Mouse (Mus musculus) brown adipose tissue, adult 24 weeks (tissue): ENCODE measurements at regions not wholly inside any gene's neighbourhood (a gene's known extent, or its start where the extent isn't known, plus 50 kb on each side); places are given as distances from the start of the nearest gene placed in this dataset.
A peak's percentile ranks its signal among the peaks of the same experiment; 100 is the strongest.

ENCODE experiments used
- H3K27ac ChIP-seq: fragments of 200-500 bp; replicated peaks from 2 replicates; pipeline ENCODE4 v1.5.1; 2012; ENCODE audit warnings: low read depth, mild to moderate bottlenecking, low read length
- H3K4me1 ChIP-seq: fragments of 200-500 bp; 2 replicates; pipeline ENCODE4 v1.6.1; 2012; ENCODE audit warnings: low read length, mixed read lengths; ENCODE audit not compliant: control insufficient read depth, insufficient read depth, insufficient read length
- H3K4me3 ChIP-seq: fragments of 200-500 bp; 2 replicates; pipeline ENCODE4 v1.5.1; 2012; ENCODE audit warnings: low read depth, mild to moderate bottlenecking, low read length, moderate library complexity; ENCODE audit not compliant: insufficient read depth

DNA sequence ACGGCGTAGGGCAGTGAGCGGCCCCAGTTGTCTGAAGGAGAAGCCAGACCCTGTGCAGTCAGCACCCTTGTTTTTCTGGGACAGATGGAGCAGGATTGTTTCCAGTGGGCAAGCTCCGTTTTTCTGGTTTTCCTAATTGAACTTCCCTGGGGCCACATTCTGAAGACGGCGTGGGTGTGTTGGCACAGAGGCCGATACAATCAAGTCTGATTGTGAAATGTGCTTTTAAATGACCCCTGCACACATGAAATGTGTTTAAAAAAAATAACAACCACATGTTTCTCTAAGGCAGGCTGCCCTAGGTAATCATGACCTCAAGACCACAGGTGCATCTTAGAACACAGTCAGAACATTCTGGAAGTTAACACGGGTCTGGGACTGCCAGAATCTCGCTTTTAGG is 81.2 kb upstream of the Lnx1 start:
- Histone ChIP-seq H3K4me1 (peaks cover 3% of the 10 kb centered on the region; the same call in 1 of the 2 replicates), H3K27ac (no peak overlapping the region), H3K4me3 (no peak overlapping the region)

DNA sequence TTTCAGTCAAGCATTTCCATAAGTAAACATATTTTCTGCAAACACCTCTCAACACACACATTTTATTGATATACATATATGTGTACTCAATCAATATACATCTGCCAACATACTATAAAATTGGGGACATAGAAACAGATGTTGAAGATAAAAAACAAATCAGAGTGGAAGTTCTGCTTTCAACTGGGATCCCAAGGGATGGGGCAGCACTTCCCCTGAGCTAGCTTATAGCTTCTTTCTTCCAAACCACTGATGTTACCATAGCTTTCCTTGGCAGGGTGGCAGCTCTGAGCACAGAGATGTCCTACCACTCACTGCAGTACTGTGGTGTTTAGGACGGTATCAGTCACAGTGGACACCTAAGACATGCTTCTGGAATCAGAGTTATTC is 75.4 kb upstream of the Lnx1 start:
- Histone ChIP-seq H3K4me1 (no peaks in the 10 kb centered on the region), H3K4me3 (no peak overlapping the region), H3K27ac (no peak overlapping the region)

DNA sequence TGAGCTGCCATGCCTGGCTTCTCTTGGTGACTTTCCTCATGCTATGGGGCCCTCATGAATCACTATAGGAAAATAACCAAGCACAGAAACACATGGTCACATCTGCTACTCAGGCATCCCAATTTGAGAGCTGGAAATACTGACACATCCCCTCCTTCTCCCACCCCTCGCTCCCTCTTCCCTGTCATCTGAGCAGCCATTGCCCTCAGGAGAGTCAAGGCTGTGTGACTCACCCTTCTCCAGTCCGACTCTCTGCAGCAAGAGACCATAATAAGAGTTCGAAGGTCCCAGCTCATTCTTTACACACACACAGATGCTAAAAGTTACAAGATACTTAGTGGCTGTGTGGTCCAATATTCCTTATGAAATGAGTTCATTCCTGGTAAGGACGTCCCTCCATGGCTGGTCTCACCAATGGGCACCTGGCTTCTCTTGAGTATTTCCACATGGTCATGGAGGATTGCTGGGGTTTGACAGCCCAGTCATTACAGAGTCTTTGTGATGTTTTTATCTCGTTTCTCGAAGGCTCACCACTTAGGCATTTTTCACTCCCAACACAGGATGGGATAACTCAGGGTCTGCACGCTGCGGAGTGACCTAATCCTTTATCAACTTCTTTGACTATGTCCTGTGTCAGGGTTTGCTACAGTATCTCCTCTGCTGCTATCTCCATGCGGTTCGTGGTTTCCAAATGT is 74.8 kb upstream of the Lnx1 start:
- H3K4me1 ChIP-seq, result no peaks in the 10 kb centered on the region
- H3K4me3 ChIP-seq, result no peak overlapping the region
- H3K27ac ChIP-seq, result no peak overlapping the region

DNA sequence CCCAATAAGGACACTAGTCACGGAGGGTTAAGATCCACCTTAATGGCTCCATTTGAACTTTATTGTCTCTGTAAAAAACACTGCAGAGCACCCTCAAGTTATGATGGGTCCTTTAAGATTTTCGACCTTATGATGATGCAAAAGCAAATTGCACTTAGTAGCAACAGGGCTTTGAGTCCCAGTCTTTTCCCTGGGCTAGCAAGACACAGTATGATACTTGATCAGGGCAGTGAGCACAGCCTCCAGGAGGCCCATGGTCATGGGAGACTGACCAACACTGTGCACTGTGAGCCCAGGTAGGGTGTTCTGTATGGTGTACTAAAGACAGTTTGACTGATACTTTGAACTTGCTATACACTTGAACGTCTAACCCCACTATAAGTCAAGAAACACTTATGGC is 73.4 kb upstream of the Lnx1 start:
- no peaks in the 10 kb centered on the region for H3K4me1 ChIP-seq
- no peak overlapping the region for H3K27ac ChIP-seq
- H3K4me3 ChIP-seq, result no peak overlapping the region

DNA sequence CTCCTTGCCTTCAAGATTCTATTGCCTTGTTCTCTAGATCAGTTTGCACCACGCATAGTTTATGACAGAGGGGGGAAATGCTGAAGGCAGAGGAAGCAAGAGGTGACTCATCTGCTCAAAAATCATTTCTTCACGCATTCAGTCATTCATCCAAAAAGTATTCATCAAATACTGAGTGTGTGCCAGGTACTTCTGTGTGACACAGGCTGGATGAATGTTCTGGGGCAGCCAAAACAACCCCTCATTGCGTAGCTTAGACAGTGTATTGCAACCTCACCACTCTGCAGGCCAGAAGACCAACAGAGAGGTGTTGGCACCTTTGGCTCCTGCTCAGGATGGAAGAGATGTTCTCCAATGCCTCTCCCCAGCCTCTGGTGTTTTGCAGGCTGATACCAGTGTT is 72.9 kb upstream of the Lnx1 start:
- Histone ChIP-seq H3K4me1 (no peaks in the 10 kb centered on the region), H3K27ac (no peak overlapping the region), H3K4me3 (no peak overlapping the region)

DNA sequence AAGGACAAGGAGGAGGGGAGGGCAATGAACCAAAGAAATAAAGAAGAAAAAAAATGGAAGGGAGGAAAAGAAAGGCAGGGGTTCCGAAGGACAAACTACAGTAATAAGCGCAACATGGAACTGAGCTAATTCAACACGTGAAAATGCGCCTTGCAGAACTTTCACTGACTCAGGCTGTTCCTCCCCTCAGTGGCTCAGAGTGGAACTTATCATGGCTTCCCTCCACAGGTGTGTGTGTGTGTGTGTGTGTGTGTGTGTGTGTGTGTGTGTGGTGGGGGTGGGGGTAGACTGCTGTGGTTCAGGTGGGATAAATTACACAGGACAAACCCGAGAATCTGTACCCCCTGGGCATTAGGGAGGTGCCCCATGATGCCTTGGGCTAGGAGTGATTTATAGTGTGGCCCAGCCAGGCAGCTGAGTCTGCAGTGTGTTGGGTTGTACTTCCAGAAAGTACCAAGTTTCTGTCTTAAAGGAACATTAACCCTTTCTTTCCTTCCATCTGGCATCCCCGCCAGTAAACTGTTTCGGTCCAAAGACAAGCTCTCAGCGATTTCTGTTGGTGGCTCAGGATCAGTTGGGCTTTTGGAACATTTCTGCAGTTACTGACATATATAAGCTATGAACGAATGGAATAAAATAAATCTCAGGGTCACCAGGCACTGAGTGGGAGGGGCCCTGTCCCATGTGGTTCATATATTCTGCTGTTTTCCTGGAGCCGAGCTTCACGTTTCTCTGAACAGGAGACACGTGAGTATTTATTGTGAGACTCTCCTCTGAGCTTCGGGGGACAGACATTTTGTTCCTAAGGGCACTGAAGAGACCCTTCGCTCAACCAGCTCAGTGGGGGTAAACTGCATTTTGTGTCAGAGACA is 71.1 kb upstream of the Lnx1 start:
- Histone ChIP-seq H3K4me3 (no peak overlapping the region), H3K4me1 (no peaks in the 10 kb centered on the region), H3K27ac (no peak overlapping the region)

DNA sequence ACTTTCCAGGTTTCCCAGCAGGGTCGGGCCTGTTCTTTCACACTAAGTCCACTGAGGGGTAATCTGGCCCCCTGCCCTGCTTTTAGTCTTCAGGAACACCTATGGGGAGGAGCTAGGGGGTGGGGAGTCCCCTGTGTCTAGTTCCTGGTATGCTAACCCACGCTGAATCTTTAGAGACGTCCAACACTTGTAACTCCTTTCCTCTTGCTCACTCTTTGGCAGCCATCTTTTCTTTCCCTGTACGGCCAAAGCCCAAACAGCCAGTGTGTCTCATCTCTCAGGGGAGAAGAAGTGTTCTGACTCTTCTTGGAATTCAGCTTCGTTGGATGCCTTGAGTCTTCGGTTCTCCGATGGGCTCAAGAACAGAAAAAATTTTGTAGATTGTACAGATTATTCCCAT is 68.4 kb upstream of the Lnx1 start:
- H3K4me1 ChIP-seq, result no peaks in the 10 kb centered on the region
- H3K27ac ChIP-seq, result 0 out of 2 replicates have a peak overlapping the region, but pooled peaks have one; percentile 8
- H3K4me3 ChIP-seq, result no peak overlapping the region

DNA sequence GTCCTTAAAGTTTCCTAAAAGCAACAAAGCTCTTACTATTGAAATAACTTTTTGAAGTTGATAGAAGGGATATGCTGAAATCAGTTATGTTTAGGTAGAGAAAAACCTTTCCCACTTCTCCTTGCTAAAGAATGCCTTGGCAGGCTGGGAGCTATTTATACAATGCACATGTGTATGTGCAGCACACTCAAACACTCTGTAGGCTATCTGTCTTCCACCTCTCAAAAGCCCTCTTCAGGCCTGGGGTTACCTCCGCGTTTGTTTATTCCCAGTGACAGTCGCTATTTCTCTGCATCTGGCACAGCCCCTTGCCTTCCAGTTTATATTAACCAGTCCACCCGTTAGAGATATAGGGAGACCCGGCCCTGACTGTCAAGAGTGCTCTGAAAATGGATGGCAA is 66.3 kb upstream of the Lnx1 start:
- no peaks in the 10 kb centered on the region for H3K4me1 ChIP-seq
- H3K4me3 ChIP-seq, result no peak overlapping the region
- H3K27ac ChIP-seq, result no peak overlapping the region

DNA sequence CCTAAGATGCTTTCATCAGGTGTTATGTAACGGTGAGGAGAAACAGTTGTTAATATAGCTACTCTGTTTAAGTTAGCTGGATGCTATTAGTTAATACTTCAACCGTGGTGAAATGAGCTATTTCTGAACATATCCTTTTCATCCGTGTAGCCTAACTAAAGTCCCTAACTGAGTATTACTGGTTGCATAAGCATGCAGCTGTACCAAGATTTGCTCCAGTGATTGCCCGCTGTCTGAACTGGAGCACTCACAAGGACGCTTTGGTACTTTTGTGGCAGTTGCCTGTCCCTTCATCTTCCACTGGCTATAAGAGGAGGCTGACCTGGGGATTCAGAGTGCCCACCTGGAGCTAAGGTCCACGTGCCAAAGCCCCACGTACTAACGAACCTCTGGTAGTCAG is 65.3 kb upstream of the Lnx1 start:
- no peak overlapping the region for H3K4me3 ChIP-seq
- H3K27ac ChIP-seq, result no peak overlapping the region
- no peaks in the 10 kb centered on the region for H3K4me1 ChIP-seq

DNA sequence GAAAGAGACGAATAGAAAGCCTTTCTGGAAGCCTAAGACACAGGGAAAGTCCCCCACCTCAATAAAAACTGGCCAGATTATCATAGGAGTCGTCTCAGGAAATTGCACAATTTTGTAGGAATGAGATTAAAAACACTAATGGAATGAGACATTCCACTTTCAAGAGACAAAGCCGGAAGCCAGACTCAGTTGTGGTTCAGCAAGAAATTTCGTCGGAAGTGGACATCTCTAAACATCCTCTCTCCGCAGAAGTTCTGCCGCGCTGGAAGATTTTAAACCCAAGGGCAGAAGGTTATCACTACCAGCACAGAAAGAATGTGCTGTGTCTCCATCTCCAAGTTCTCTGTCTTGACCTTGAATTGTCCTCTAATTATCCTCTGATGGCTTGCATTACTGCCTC is 63.5 kb upstream of the Lnx1 start:
- Histone ChIP-seq H3K4me3 (no peak overlapping the region), H3K27ac (no peak overlapping the region), H3K4me1 (no peaks in the 10 kb centered on the region)

DNA sequence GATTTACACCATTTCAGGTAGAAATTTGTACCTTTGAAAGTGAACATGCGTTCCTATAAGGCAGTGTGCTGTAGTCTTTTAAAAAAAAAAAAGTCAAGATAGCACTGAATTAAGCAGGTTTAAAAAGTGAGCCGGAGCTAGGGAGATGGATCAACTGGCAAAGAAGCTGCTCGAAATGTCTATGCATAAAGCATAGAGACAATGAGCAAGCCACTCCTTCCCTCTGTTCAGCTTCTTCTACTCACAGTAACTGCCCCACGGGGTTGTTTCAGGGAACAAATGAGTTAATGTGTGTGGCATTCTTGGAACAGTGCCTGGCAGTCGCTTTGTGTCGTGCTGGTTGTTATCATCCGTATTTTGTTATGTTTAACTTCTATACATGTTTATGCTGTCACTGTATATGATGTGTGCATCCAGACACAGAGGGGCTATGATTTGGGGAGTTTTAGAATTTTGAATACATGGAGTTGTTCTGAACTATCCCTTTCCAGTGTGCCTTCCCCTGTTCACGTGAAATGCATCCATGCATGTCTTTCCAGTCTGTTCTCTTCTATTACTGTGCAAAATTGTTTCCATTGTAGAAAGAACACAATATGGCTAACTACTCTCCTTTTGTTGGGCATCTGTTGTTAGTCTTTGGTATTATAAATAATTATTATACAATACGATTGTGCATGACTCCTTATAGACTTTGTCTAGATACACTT is 62.5 kb upstream of the Lnx1 start:
- no peaks in the 10 kb centered on the region for H3K4me1 ChIP-seq
- H3K4me3 ChIP-seq, result no peak overlapping the region
- H3K27ac ChIP-seq, result no peak overlapping the region

DNA sequence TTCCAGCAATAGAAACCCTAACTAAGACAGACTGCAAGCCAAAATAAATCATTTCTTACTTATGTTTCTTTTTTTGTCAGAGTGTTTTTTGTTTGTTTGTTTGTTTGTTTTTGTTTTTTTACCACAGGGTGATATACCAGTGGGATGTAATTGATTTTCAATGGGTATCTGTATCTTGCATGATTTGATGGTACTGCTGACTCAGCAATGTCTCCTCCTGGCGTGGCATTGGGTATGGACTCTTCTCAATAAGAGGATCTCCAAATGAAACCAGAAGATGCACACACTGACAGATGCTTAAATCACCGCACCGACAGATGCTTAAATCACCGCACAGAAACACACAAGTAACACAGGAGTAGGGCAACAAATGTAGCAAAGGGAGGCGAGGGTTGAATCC is 54.8 kb upstream of the Lnx1 start:
- no peak overlapping the region for H3K4me3 ChIP-seq
- H3K27ac ChIP-seq, result no peak overlapping the region
- H3K4me1 ChIP-seq, result no peaks in the 10 kb centered on the region

DNA sequence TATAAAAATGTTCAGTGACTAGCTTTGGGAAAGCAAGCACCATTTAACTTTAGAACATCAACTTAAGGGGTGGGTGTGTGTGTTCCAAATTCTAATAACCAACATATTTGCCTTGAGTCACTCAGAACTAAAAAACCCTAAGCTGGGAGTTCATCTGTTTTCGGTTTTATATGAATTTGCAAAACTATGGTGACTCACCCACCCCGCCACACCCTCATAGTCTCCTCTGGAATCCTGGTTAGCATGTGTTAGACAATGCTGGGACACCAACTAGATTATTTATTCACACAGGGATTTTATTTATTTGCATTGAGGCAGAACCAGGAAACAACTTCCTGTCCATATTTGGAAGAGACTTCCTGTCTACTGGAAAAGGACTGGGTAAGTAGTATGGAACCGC is 50.2 kb upstream of the Lnx1 start:
- H3K4me1 ChIP-seq, result no peaks in the 10 kb centered on the region
- 0 out of 2 replicates have a peak overlapping the region, but pooled peaks have one; percentile 27 for H3K27ac ChIP-seq
- H3K4me3 ChIP-seq, result no peak overlapping the region
